Mouse (Mus musculus) kidney, adult 9 months (tissue): Measurements from ENCODE around the gene Brd3.
"Not testable (repeated sequence)": the region's sequence is repeated elsewhere in the genome, so short reads cannot be mapped to it uniquely, and the experiment has no call there.

ENCODE experiments used
- DNase-seq: peaks from one replicate; pipeline ENCODE4 v3.0.0; 2022

The Brd3 gene

GRCm38 (mm10) chr2:27506658-27507057 is 804 bp downstream of the Brd3 start:
- not testable (repeated sequence) for DNase-seq

DNA sequence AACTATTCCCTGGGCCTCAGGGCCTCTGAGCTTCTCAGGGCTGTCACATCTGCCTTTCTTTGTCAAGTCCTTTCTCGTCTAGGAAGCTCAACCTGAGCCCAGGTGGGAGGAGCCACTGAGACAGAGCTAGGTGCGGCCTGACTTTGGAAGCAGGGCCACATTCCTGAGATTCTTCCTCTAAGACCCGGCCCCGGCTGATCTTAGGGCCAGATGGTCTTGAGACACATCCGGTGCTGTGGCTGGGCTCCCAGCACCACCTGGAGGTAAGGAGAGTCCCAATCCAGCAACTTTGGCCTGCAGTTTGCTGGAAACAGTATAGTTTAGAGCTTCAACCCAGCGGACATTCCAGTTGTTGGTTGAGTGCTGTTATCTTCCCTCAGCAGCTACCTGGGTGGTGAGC is 1.9 kb downstream of the Brd3 start:
- peak; percentile 47 for DNase-seq

DNA sequence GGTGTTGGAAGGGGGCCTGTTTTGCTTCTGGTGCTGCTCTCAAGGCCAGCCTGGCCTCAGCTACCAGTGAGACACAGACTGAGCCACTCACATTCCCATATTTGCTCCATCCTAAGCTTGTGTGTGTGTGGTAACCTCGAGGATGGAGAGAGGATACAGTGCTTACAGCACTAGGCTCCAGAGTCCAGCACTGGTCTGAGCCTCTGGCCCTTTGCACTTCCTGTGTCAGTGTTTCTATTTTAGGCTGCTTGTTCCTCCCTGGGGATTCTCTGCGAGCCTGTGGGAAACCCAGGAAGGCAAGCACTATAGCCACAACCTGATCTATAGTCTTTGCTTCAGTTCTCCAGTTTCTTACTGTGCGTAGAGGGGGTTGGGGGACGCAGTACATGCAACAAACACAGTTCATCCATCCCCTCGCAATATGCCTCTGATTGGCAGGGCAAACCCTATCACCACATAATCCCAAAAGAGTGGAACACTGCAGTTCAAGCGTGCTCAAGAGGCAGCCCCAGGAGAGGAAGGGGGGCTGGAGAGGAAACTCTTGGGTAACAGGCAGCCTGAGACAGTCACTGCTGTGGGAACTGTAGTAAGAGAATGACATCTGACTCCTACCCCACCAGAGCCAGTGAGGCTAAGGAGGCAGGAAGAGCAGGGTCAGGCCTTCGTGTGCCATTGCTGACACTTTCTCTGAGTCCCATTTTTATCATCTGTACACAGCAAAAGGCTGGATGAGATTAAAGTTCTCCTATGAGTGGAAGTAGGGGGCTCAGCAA is 3.2 kb downstream of the Brd3 start:
- DNase-seq = peak; percentile 49

GRCm38 (mm10) chr2:27496391-27497028 is 11.0 kb downstream of the Brd3 start:
- no peak for DNase-seq

DNA sequence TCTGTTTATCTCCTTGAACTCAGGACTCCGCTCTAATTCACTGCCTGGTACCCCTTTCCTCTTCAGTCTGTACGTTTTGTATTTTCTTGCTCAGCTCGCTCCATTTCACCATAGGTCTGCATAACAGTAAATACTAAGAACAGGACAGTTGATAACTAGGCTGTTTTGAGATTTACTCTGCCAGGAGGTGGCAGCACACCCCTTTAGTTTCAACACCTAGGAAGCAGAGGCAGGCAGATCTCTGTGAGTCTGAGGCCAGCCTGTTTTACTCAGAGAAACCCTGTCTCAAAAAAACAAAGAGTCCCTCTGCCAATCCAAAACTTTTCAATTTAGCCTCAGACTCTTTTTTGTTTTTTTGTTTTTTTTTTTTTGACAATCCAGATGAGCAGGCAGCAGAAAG is 13.5 kb downstream of the Brd3 start:
- DNase-seq = no peak

- DNase-seq = no peak
Measured at GRCm38 (mm10) chr2:27490939-27491338, 16.5 kb downstream of the Brd3 start.

- no peak for DNase-seq
Measured at GRCm38 (mm10) chr2:27488362-27488761, 19.1 kb downstream of the Brd3 start.

DNA sequence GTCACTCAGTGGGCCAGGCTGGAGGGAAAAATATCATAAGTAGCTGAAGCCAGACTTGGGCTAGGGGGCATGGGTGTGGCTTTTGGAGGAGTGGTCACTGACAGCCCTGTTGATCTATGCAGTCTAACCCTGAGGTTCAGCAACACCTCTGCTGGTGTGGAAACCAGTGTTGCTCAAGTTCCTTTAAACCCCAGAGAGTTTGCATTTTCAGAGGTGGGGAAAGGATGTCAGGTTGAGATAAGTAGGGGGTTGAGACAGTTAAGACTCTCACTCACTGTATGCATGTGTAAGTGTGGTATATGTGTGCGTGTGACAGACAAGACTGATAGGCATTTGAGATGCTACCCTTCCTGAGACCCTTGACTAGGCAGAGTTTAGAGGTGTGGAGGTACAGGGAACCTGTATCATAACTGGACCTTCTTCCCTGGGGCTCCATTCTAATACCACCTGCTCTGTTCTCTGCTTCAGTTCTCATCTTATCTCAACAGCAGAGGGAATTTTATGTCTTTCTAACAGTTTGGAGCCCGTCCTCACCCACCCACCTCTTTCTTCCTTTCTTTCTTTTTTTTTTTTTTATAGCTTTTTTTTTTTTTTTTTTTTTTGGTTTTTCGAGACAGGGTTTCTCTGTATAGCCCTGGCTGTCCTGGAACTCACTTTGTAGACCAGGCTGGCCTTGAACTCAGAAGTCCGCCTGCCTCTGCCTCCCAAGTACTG is 20.0 kb downstream of the Brd3 start:
- DNase-seq = no peak

DNA sequence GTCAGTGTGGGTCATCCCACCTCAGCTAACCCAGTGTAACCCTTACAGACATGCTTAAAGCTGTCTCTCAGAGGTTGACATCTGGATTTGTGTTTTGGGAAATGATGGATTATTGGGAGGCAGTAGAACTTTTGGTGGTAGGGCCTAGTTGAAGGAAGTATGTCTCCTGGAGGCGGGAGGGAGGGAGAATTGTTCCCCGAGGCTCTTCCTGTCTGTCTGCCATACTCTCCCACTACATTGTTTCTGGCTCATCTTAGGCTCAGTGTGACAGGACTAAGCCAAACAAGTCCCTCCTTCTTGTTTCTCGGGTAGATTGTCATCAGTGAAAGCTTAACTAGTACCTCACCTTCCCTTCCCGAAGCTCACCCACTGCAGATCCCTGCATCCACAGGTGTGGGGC is 20.7 kb downstream of the Brd3 start:
- no peak for DNase-seq

GRCm38 (mm10) chr2:27482265-27482861 is 25.1 kb downstream of the Brd3 start:
- DNase-seq = no peak

GRCm38 (mm10) chr2:27480367-27480766 is 27.1 kb downstream of the Brd3 start:
- no peak for DNase-seq

- DNase-seq = no peak
Measured at GRCm38 (mm10) chr2:27479821-27480220, 27.6 kb downstream of the Brd3 start.

DNA sequence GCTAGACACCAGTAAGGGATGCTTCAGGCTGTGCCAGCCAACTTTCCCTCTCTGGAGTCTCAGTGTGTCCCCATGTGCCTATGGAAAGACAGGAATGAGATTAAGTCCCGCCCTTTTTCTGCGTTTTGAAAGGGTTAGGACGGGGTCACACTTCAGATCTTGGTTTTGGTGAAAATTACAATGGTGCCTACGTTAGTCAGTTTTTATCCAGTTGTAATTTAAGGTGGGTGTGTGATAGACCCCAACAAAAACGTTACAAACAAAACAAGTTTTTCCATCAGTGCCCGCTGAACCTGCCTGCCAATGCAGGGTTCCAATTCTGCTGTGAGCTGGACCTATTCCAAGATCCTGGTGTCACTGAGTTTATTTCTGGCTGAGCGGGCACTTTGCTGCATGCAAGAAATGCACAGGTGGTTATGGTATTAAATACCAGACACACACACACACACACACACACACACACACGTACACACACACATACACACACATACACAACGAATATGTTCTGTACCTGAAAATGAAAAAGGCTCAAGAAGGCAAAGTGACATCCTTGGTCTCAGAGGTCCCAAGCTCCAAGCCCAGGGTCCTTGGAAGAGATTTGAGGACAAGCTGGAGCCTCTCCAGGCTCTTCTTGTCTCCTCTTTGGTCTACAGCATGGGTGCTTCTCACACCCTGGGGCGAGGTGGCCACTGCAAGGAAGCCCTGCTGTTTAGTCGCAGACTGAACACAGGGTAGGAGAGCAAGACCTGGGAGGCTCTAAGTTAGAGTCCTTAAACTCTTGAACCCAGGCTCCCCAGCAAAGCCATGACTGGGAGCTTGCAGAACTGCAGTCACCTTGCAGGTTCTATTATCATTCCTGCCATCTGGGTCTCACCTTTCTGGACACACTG is 30.9 kb downstream of the Brd3 start:
- peak; percentile 57 for DNase-seq

GRCm38 (mm10) chr2:27475495-27476302 is 31.8 kb downstream of the Brd3 start:
- peak; percentile 94 for DNase-seq

DNA sequence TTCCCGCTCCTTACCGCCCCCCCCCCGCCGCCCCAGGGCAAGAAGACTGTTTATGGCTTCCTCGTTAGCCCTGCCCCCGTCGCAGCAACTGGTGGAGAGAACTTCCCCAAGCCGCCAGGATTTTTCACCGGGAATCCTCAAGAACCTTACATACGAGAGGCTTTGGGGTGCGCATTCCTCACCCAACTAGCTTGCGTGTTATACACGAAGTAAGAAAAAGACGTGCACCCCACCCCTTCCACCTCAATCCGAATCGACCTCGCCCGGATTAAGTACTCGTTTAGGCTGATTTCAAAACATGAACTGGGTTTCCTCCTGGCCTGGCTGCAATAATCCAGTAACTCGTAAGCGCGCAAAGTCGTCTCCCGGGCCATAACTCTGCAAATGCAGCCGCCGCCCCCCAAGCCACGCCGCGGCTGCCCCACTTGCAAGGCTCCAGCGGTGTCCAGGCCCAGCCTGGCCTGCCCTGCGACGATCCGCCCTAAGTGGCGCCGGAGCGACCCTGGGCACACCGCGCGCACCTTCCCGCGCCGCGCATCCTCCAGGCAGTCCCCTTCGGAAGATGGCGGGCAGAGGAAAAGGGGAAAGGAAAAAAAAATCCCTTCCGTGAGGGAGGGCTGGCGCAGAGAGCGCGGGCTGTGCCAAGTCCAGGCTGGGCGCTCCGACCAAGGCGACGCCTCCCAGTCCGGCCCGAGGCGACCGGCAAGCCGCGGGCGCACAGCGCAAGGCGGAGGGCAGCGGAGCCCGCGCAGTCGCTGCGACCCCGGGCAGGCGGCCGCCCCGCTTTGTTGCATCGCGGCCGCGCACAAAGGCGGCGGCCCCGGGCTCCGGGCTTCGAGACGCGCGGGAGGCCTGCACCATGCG is 32.6 kb downstream of the Brd3 start:
- peak; percentile 49 for DNase-seq

DNA sequence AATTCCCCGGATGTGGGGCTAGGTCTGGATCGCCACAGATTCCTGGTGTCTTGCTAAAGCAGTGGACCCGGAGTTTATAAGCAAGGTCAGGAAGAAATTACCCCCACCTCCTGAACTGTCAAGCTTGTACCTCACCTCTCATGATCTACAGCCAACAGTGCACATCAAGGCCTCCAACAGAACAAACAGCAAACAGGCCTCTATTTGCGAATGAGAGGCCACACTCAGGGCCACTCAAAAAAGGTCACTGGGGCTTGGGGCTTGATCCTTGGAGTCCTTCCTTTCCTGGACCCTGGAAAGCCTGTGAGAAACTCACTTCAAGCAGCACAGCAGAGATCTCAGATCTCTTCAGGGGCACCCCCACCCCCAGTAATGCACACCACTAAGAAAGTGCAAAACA is 33.6 kb downstream of the Brd3 start:
- no peak for DNase-seq

DNA sequence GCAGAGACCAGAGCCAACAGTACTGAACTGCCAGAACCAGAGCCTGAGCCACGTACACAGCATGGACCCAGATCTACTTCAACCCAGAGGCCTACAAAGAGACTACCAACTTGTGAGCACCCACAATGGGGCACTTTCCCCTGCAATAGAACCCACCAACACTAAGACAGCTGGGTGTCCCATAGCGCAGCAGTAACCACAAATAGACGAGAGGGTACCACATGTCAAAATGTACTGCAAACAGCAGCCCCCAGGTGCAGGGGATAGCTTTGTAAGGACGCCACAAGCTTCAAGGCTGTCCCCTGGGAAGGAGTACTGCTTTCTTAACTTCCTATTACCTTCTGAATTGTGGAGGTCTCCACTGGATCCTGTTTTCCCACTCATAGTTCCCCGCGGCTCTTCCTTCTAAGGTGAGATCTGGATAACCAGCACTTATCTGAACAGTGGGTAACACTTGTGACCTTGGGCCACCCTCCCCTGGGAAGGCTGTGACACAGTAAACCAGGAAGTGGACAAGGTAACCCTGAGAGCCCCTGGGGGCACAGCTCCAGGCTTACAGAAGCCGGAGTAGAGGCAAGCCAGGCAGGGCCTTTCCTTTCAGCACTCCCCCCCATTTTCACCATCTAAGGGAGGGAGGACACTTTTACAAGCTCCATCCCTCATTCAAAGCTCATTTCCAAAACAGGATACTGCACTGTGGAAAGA is 34.2 kb downstream of the Brd3 start:
- DNase-seq = no peak

DNA sequence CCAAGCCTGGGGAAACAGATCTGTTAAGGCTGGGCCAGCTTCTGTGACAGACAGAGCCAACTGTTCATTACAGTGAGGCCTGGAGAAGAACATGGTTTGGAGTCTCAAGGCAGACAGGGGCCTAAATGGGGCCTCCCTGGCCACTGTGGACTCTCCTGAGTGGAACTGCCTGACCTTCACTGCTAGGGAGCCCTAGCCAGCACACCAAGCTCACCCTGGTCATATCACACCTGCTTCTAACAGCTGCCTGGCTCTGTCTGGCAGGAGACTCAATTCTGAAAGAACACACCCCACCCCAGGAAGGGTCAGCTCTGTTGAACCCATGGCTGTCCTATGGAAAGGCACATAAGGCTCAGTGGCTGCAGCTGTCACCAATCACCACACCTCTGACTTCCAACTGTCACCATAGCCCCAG is 36.3 kb downstream of the Brd3 start:
- DNase-seq = no peak

DNA sequence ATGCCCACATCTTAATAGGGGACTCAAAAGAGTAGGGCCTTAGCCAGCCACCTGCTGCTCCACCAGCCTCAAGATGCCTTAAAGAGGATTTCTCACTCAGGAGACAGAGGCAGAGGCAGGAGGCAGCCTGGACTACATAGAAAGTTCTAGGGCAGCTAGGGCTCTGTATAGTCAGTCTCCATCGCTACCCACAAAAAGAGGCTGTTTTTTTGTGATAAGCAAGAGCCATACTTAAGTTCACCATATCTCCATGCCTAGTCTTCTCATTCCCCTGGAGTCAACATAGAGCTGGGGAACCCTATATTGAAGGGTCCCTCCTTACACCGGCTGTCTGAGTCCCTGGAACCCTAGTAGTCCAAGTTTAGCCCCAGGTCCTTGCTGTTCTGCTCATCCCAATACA is 36.9 kb downstream of the Brd3 start:
- DNase-seq = no peak

GRCm38 (mm10) chr2:27469991-27470355 is 37.5 kb downstream of the Brd3 start:
- peak; percentile 71 for DNase-seq
